Mouse (Mus musculus): ENCODE results near the gene Dyrk4. TPM values are rescaled to one million over a fixed set of nuclear protein-coding genes. Genes with fewer than 3 reads are reported as not detected.

Dyrk4 gene
- polyA plus RNA-seq (2012; rRNA removed) = 0.03 and 0.06 TPM in 2 replicates

GRCm38 (mm10) chr6:126921111-126921881 is at the start of gene Dyrk4:
Gene Dyrk4 (minus strand): TSS chr6:126921839.
- DNase-seq (ENCODE audit: low spot score) = no peak

DNA sequence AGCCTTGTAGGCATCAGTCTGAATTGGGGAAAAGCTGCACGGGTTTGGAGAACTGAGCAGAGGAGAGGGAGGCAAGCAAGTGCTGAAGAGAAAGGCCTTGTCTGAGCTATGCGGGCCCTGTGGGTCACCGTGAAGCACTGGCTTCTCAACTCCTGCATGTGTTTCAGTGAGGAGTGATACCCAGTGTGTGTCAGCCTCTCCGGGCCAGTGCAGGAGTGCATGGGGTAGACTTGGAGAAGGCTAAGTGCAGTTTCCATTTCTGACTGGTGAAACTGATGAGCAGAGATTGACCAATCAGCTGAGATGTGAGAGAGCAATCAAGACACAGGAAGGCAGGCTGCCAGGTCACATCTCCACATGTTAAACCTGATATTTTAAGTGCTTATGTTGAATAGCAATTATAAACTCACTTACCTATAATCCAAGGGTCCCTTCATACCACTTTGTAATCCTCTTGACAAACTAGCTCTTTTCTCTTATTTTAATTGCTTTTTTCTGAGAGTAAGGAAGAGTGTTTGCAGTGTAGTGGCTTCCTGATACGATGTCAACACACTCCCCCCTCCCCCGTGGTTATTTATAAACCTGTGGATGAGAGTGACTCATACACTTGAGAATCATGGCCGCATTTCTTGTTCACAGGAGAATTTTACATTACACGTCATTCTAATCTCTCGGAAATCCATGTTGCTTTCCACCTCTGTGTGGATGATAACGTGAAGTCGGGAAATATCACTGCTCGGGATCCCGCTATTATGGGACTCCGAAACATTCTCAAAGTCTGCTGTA is 44.8 kb upstream of the Dyrk4 start:
- no peak for DNase-seq (ENCODE audit: low spot score)

- DNase-seq (ENCODE audit: low spot score) = no peak
These were observed 41.8 kb upstream of the Dyrk4 start for GRCm38 (mm10) chr6:126963426-126963825.

- no peak for DNase-seq (ENCODE audit: low spot score)
These were observed 41.1 kb upstream of the Dyrk4 start for GRCm38 (mm10) chr6:126962709-126963108.

DNA sequence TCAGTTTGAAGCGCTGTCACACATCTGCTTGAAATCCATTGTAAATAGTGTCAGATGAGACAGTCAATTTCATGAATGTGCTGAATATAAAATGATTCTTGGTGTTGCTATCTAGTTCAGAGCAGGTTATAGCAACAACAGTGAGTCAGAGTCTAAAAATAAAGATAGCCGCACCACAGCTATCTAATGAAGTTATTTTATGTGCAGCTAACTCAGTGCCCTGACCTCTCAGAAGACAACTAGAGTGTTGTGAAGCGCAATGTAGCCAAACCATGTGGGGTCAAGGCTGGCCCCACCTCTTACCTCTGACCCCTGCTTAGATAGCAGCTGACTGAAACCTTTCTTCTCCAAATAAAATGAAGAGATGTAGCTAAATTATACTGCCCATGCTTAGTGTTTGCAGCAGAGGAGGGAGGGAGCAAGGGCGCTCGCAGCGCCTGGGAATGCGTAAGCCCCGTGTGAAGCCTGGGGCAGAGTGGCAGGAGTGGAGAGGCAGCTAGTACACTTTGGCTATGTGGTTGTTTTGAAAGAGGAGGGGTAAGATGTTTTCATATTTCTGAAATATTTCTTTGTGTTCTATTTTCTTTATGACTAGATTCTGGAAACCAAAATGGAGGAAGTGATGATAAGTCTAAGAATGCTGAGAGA is 39.9 kb upstream of the Dyrk4 start:
- DNase-seq (ENCODE audit: low spot score) = no peak

- peak; percentile 51 for DNase-seq (ENCODE audit: low spot score)
These were observed 34.1 kb upstream of the Dyrk4 start for GRCm38 (mm10) chr6:126955734-126956133.

GRCm38 (mm10) chr6:126948336-126948735 is 26.7 kb upstream of the Dyrk4 start:
- no peak for DNase-seq (ENCODE audit: low spot score)

DNA sequence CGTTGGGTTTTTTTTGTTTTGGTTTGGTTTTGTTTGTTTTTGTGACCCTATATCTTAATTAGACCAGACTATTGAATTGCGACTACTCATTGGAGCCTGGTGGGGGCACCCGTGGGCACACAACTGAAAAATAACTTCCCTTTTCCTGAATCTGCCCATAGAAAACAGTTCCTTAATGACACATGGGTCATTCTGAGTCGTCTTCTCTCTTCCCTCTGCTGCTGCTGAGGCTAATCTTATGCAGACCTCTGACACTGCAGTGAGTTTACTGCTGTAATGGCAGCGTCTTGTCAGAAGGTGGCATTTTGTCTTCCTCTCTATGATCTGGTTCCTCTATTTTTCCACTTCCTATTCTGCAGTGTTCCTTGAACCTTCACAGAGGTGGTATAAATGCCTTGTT is 18.8 kb upstream of the Dyrk4 start:
- no peak for DNase-seq (ENCODE audit: low spot score)

DNA sequence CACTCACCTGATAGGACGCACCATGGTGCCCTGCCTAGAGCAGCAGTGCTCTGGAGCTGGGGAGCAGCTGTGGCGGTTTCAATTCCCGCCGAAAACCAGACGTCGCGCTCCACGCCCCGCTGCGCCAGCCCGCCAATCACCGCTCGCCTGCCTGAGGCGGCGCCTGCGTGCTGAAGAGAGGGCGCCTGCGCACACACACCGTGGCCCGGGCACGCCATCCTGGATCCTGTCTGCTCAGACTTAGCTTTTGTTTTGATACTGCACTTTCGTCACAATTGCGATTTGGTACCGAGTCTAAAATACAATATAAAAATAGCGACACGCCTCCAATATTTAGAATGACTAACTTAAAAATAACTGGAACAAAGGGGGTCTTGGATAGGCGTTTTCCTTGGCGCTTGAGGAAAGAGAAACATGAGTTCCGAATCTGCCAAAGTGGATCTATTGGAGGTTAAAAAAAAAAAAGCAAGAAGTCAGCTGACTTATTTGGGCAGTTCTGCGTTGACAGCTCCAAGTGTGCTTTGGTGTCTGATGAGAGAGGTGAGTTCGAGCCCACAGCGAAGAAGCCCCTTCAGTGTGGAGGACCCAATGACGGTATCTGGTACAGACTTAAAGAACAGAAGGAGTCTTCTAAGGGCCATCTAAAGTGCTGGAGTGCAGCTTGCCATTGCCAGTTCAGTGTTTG is 18.0 kb upstream of the Dyrk4 start, which contains the start of the genes Rad51ap1 and D6Wsu163e:
Rad51ap1 (minus strand) TSS at position 101 of the 685 bp plus-strand sequence.
D6Wsu163e (plus strand) TSS at position 476 of the 685 bp plus-strand sequence.
- DNase-seq (ENCODE audit: low spot score) = peak; percentile 83

GRCm38 (mm10) chr6:126938853-126939486 is 17.3 kb upstream of the Dyrk4 start:
- no peak for DNase-seq (ENCODE audit: low spot score)

GRCm38 (mm10) chr6:126938047-126938446 is 16.4 kb upstream of the Dyrk4 start:
- DNase-seq (ENCODE audit: low spot score) = no peak

- DNase-seq (ENCODE audit: low spot score) = no peak
These were observed 11.3 kb upstream of the Dyrk4 start for GRCm38 (mm10) chr6:126932896-126933295.

DNA sequence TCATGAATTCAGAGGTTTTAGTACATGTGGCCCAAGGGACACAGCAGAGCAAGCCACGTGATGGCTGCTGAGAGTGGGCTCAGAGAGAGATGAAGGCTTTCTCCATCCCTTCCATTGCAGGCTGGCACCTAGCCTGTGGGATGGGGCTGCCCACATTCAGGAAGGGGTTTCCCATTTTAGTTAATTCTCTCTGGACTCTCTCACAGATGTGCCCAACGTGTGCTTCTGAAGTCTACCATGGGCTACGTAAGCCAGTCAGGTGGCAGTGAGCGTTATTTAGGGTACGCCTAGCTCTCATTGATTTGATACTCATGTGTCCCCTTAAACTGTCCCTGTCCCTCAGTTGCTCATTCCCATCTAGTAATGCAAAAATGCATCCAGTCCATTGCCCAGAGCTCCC is 6.7 kb downstream of the Dyrk4 start:
- DNase-seq (ENCODE audit: low spot score) = no peak

DNA sequence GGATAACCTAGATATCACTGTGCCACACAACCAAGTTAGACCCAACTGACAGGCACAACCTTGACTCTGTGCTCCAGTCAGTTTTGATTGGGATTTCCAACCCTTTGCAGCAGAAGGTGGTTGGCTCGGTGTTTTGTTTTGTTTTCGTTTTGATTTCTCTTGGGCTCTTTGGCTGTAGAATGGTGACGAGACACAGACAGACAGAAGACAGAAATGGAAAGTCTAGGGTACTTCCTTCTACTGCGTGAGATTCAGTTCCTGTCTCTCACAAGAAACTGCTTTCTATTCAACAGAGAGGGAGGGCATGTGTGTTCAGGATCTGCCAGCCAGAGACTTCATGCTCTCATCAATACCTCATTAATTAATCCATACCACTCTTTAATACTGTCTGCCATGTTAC is 10.9 kb downstream of the Dyrk4 start:
- DNase-seq (ENCODE audit: low spot score) = no peak

DNA sequence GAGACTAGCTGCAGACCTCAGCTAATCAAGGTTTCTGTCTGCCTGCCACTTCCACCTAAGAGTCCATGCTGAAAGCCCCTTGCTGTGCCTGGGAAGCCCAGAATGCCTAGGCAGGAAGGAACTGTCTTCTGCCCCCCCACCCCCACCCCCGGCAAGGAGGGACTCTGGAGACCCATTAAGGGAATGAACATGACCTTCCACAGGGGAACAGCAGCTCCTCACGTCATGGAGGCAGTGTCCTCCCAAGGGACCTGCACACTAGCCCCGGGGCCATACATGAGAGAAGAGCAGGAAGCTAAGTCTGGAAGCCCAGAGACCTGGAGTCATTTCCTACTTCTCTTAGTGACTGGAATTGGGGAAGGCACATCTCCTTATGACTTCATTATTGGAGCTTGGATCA is 13.8 kb downstream of the Dyrk4 start:
- DNase-seq (ENCODE audit: low spot score) = no peak

- no peak for DNase-seq (ENCODE audit: low spot score)
These were observed 14.3 kb downstream of the Dyrk4 start for GRCm38 (mm10) chr6:126907378-126907777.

DNA sequence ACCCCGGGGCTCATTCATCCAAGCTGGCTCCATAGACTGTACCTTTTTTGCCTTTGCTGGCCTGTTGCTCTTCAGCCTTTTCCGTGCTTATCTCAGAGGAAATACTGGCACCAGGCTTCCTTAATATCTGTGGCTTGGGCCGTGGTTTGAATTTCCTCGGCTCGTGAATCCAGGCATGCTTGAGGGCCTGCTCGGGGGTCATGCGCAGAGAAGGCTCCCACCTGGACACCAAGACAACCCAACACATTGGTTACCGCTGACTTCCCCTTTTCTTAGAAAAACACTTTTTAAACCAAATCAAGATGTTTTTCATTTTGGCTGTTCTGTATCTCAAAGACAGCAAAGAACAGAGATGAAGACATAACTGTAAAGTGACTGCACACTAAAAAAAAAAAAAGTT is 44.5 kb downstream of the Dyrk4 start:
- no peak for DNase-seq (ENCODE audit: low spot score)

GRCm38 (mm10) chr6:126852881-126853280 is 68.8 kb downstream of the Dyrk4 start, which contains the start of gene Akap3:
Gene Akap3 (plus strand): TSS chr6:126853098.
- DNase-seq (ENCODE audit: low spot score) = no peak

DNA sequence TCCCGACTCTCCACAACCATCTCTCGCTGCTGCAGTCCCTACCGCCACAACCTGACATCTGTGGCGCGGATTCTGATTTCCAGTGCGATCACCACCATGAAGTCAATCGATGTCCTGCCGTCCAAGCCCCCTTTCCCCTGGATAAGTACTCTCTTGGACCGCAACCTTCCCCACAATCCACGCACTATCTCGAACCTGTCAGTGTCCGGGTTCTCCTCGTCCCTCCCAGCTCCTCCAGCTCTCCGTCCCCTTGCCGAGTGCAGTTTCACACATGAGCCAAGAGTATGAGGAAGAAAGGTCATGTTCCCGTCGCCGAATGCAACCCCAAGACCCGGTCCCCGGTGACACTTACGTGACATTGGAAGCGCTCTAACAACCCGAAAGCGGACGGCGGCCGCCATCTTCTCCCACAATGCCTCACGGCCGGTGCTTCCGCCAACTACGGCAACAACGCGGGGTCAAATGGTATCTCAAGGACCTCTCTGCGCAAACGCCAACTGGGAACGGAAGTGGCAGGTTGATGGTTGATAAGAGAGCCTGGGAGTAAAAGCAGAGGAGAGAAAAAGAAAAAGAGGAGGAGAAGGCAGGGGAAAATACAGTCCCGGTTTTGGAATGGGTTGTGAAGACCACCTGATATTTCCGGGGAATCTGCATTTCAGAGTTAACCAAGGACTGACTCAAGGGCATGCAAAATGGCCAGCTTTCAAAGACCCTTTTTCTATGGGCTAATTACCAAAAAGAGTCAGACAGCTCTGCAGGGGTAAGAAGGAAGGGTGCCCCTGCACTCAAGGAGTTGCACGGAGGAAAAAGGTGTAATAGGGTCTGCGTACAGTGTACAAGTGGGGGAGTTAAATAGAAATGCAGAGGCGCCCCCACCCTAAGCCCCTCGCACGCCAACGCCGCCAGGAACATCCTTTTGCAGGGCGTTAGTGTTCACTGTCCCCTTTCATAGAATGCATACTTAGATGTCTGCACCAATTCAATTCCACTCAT is 72.6 kb downstream of the Dyrk4 start, which contains the start of gene Ndufa9:
Ndufa9 (minus strand) TSS at position 425 of the 993 bp plus-strand sequence.
- peak; percentile 96 for DNase-seq (ENCODE audit: low spot score)

- no peak for DNase-seq (ENCODE audit: low spot score)
These were observed 85.0 kb downstream of the Dyrk4 start for GRCm38 (mm10) chr6:126836628-126837027.
